Mouse (Mus musculus): Measurements from ENCODE around the gene Art2b. TPM values are rescaled to one million over a fixed set of nuclear protein-coding genes. Genes with fewer than 3 reads are reported as not detected.
"Not testable (repeated sequence)": the region's sequence is repeated elsewhere in the genome, so short reads cannot be mapped to it uniquely, and the experiment has no call there.

Art2b gene
- total RNA-seq, 2 experiments from 2014 or later = not detected

DNA sequence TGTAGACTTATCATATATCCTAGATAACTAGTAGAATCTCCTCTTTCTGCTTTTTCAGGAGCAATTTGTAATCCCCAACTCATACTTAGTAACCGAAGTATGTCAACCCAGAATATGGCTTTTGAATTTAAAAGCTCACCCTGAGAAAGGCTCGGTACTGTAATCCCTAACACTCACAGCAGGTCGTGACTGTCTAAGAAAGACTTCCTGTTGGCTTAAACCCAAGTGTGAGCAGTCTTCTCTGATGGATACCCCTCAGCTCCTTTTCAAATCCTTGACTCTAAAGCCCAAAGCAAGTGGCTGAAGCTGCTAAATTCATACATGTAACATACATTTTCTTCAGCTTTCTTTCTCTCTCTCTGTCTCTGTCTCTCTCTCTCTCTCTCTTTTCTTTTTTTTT is 11.0 kb downstream of the Art2b start:
- no peak for DNase-seq (ENCODE audit: low spot score)
- intact Hi-C loops (cut with DNase I) = no loop called here

DNA sequence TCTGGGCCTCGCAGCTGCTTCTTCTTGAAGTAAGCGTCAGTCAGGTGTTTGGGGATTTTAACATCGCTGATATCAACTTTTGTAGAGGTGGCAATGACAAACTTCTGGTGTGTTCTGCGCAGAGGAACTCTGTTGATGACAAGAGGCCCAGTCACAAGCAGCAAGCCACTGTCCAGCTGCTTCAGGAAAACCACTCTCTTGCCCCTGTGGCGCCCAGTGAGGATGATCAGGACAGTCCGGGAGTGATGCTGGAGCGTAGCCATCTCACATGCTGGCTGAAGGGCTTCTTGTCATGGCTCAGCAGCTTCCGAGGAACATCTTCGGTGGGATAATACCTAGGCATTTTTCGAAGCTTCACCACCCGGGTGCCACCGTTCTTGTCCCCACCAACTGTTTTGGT is 11.8 kb downstream of the Art2b start:
- intact Hi-C loops (cut with DNase I); DNase-seq (ENCODE audit: low spot score): not testable (repeated sequence)

DNA sequence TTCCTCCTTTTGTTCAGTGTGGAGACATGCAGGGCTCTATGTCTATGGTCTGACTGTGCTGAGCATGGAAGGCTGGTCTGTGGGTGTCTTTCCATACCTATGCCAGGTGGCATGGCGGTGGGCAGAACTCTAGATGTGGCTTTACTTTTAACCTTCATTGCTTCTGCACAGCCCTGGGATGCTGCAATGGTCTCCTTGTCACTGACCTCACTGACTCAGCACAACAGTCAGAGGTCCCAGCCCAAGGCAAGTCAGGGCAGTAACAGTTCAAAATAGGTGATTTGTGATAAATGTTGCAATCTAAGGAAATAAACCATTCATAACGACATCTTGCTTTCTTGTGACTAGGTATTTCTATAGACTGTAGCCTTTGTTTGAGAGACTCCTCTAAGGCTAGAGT is 21.3 kb downstream of the Art2b start:
- DNase-seq (ENCODE audit: low spot score) = no peak
- intact Hi-C loops (cut with DNase I) = no loop called here

DNA sequence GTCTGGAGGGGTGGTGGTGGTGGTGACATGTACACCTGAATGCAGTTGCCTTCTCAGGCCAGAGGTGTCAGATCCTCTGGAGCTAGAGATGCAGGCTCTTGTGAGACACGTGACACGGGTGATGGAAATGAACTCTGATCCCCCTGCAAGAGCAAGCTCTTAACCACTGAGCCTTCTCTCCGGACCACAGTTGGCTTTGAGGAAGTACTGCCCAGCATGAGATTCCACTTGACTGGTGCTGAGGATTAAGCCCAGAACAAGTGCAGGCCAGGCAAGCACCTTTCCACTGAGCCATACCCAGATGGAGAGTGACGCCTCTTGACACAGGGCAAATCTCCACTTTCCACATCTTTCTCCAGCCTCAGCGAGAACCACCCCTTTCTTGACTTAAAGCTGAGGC is 26.0 kb downstream of the Art2b start:
- DNase-seq (ENCODE audit: low spot score); intact Hi-C loops (cut with DNase I): not testable (repeated sequence)

DNA sequence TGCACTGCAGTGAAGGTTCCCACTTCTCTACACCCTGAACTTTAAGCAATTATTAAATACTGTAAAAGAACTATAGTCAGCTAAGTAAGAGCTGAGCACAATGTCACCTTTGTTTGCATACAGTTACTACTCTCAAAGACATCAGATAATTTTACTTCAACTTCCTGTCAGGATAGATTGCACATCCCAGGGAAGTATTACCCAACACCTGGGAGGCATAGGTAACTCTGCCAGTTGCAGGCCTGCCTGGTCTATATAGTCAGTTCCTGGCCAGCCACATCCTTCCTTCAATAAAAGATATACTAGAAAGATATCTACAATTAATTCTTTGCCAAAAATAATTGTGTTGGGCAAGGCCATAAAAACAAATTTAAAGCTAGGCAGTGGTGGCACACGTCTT is 28.0 kb downstream of the Art2b start:
- DNase-seq (ENCODE audit: low spot score) = no peak

DNA sequence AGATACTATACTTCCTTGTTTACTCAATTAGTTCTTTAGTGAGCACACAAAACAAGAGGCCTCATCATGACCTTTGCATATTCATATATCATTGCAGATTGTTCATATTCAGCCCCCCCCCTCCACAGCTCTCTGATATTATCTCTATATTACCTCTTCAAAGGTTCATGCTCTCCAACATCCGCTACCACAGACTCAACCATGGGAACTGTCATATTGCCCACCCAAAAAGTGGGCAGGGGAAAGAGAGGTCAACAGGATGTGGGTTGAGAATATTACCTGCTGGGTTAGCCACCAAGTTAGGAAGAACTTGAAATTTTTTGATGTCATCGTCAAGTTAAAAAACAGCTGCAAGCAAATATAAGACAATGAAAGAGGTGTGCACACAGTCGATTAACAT is 29.9 kb downstream of the Art2b start:
- DNase-seq (ENCODE audit: low spot score); intact Hi-C loops (cut with DNase I): not testable (repeated sequence)

More for the DNA sequence above, 28.0 kb downstream of the Art2b start:
- intact Hi-C loops (cut with DNase I) = no loop called here

DNA sequence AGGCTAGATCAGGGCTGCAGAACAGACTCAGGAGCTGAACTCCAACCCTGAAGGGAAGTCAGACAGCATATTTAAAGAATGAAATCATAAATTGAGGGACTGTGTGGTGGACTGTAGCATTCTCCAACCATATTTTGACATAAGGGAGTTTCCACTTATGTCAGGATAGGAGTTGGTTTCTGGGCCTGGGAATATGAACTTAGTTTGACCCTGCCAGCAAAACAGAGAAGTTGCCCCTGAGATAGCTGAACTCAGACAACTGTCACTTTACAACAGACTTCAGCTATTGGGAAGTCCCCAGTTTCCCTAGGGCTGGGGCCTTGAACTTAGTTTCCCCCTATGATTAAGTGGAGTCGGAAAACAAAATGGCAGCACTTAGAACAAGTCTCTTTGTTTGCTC is 33.9 kb downstream of the Art2b start:
- intact Hi-C loops (cut with DNase I) = no loop called here
- DNase-seq (ENCODE audit: low spot score) = no peak

DNA sequence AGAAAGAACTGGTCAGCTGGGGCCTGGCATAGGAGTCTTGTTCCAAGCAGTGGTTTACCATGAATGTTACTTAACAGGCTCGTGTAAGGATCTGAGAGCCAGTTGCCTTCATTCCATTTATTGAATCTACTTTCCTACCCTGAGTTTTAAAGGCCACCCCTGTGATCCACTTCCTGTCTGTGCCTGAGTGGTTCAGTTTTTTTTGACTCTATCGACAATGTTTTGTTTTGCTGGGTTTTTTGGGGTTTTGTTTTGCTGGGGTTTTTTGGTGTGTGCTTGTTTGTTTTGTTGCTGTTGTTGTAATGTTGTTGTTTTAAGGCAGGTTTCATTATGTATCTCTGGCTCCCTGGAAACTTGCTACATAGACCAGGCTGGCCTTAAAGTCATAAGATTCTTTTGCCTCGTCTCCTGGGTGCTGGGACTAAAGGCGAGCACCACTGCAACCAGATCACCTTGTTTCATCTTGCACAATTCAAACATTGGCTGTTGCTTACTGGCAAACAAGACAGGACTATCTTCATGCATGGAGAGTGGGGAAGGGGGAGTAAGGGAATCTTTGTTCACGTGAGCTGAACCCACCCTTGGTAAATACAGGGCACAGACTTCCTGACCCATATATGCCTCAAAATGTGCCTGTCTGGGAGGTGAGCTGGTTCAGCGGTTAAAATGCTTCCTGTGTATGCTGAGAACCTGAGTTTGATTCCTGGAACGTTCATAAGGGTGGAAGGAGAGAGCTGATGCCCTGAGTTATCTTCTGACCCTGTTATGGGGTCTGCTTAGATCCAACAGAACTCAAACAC is 34.5 kb downstream of the Art2b start:
- no peak for DNase-seq (ENCODE audit: low spot score)
- intact Hi-C loops (cut with DNase I) = no loop called here

DNA sequence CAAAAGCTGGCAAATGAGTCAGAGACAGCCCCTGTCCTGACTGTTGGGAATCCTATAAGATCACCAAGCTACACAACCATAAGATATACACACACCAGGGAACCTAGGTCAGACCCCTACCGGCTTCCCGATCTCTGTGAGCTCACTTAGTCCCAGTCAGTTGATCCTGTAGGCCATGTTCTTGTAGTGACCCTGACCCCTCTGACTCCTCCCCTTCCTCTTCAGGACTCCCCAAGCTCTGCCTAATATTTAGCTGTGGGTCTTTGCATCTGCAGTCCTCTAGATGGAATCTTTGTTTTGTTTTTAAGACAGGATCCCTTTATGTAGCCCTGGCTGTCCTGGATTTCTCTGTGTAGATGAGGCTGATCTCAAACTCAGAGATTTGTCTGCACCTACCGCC is 36.1 kb downstream of the Art2b start:
- intact Hi-C loops (cut with DNase I) = no loop called here

DNA sequence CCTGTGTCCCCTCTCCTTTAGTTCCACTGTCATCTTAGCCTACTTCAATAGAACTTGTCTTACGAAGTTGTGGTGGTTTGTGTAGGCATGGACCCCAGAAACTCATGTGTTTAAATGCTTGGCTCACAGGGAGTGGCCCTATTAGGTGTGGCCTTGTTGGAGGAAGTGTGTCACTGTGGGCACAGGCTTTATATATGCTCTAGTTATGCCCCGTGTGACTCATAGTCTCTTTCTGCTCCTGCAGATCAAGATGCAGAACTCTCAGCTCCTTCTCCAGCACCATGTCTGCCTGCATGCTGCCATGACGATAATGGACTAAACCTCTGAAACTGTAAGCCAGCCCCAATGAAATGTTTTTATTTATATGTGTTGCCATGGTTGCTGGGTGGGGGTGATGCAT is 37.7 kb downstream of the Art2b start:
- DNase-seq (ENCODE audit: low spot score) = no peak
- intact Hi-C loops (cut with DNase I) = no loop called here

More for the DNA sequence above, 36.1 kb downstream of the Art2b start:
- DNase-seq (ENCODE audit: low spot score) = no peak

DNA sequence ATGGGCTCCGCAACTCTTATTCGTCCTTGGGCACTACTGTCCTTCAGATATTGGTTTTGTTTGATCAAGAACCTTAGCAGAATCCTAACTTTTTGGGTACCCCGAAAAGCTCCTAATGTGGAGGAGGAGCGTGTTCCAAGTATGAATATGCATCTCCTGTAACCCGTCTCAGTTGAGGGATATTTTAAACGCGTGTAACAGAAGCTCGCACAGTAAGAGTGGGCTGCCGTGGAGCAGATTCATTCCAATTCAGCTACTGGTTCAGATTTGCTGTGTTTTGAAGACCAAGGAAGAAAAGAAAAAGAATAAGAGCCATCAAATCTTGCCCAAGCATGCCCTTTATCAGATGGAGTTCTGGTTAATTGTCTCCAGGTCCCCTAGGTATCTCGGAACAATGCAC is 43.7 kb downstream of the Art2b start:
- no peak for DNase-seq (ENCODE audit: low spot score)
- intact Hi-C loops (cut with DNase I) = loop anchor here (2.0 to 5.0 kb wide), 2 partner anchors 39 to 114 kb away; no protein-coding TSS in a partner anchor

DNA sequence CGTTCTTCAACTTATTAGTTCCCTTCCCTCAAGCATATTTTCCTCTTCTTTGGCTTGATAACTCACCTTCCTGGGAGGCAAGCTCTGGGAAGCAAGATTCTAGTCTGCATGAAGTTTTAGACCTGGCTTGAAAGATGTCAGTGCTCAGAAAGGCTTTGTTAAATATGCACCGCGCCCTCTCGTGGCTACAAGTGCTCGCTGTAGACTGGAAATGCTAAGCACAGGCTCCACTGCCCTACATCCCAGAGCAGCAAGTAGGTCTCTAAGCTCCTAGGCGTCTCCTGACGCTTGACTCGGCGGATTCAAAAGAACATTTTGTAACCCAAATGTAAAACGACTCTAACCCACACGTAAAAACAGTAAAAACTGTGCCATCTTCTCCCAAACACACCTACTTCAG is 44.3 kb downstream of the Art2b start:
- no peak for DNase-seq (ENCODE audit: low spot score)
- intact Hi-C loops (cut with DNase I) = loop anchor here (2.0 to 5.0 kb wide), 2 partner anchors 38 to 114 kb away; no protein-coding TSS in a partner anchor

DNA sequence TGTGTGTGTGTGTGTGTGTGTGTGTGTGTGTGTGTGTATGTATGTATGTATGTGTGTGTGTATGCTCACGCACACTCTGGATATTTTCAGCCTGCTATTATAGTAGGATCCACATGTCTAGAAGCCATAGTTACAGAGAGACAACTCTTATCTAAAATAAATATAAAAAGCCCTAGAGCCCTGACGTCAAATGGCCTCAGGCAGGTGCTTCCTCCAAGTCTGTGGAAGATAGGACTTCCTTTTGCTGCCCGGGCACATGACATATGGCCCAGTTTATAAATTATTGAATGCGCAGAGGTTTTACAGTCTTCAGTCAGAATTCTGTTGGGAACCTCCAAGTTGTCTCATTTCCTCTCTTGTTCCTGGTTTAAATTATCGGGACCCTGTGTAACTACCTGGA is 44.7 kb downstream of the Art2b start:
- intact Hi-C loops (cut with DNase I) = loop anchor here (2.0 to 5.0 kb wide), 2 partner anchors 38 to 113 kb away; no protein-coding TSS in a partner anchor
- DNase-seq (ENCODE audit: low spot score) = no peak

DNA sequence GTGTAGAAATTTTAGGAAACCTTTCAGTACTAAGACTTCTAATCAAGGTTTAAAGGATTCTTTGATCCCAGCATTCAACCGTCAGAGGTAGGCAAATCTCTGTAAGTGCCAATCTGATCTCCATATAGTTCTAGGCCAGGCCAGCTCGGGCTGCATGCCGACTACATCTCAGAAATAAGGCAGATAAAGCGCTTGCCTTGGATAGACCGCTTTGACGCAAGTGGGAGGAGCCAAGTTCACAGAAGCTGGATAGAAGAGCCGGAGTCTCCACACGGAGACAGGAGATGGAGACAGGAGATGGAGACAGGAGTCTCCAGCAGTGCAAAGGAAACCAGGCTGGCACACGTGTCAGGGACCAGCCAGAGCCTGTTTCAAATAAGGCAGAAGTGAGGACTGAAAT is 45.6 kb downstream of the Art2b start:
- intact Hi-C loops (cut with DNase I) = loop anchor here (2.0 to 5.0 kb wide), 2 partner anchors 37 to 112 kb away; no protein-coding TSS in a partner anchor
- no peak for DNase-seq (ENCODE audit: low spot score)

DNA sequence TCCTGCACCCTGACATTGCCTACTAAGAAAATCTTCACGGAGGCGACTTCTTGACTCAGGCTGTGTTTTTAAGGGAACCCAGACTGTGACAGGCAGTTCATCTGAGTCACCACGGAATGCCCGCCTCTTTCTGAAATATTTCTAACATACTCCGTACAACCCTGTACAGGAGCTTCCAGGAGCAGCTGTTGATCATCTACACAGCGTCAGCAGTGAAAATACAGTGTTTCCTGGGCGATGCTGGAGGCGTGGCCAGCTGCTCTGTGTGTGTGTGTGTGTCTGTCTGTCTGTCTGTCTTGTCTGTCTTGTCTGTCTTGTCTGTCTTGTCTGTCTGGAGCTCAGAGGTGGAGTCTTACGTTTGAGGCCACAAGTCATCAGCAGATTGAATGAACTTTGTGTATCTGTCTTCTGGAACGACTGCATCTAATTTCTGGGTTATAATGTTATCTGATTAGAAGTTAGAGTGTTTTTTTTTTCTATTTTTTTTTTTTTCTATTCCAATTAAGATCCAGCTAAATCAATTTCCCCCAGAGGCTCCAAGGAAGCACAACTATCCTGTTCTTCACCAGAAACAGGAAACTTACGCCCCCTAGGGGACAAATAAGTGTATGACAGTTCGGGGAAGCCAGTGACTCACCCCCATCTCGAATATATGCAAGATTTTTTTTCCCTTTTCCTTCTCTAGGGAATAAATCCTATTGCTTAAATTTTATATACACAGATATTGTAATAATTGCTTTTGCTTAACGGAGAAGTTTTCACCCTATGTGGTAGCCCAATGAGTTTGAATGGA is 47.1 kb downstream of the Art2b start:
- DNase-seq (ENCODE audit: low spot score) = no peak
- intact Hi-C loops (cut with DNase I) = loop anchor here (1.0 kb wide), 1 partner anchor 88 kb away; no protein-coding TSS in a partner anchor

DNA sequence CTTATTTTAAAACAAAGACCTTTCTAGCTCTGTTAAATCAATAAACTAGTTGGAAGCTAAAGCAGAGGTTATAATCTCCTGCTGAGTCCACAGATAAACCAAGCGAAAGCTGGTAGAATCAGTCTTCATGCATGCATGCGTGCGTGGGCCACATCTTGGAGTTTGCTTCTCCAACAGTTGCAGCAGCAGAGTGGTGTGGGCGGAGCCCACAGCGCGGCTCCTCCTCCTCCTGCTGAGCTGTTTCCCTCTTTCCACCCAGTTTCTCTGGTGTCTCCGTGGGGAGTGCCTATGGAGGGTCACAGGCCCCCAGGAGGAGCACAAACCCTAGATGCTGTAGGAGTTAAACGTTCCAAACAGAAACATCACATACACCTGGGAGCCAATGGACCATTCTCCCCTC is 47.9 kb downstream of the Art2b start:
- intact Hi-C loops (cut with DNase I) = no loop called here
- DNase-seq (ENCODE audit: low spot score) = no peak

DNA sequence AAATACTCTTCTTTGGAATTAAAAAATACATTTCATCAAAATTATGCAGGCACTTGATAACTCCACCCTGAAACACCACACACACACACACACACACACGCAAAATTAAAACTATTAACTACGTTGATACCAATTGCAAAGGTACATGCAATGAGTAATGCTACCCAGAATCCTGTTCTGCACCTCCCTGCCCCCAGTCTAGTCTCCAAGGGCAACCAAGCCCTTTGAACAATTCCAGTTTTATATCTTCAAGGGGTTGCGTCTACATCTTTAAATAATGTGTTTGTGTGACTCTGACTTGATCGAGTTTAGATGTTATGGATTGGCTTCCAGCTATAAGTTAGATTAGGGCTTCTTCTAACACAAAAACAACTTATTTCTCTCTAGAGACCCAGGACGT is 49.9 kb downstream of the Art2b start:
- intact Hi-C loops (cut with DNase I) = no loop called here
- DNase-seq (ENCODE audit: low spot score) = no peak

DNA sequence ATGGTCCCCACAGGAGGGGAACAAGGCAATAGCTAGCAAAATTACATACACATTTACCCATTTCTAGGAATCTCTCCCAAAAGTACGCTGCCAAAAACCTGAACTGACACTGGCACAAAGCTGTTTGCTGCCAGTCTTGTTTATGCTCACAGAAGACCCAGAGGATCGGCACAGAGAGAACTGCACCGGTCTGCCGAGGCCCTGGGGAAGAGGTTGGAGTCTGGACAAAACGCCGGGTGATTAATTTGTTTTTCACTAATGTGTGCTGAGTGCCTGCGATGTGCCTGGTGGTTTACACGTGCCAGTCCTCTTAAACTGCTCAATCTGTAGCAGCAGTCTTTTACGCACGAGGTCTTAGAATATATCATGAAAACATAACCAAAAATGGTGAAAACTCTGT is 50.3 kb downstream of the Art2b start:
- intact Hi-C loops (cut with DNase I) = no loop called here
- no peak for DNase-seq (ENCODE audit: low spot score)

DNA sequence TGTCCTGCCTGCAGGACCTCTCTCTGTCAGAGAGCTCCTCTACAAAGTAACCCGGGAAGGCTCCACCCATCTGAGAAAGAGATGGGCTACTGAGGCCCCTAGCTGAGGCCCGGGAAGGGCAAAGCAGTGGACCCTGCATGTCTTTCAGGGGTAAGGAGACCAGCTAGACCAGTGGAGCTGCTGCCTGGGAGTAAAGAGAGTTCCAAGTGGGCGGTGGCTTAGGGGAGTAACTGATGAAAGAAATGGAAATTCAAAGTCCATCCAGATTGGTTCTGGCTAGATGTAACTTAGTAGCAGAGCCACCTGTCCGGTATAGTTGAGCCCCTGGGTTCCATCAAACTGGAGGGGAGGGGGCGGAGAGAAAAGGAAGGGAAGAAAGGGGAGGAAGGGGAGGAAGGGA is 51.0 kb downstream of the Art2b start:
- intact Hi-C loops (cut with DNase I) = no loop called here

More for the DNA sequence above, 51.0 kb downstream of the Art2b start:
- DNase-seq (ENCODE audit: low spot score) = no peak
